Mouse (Mus musculus): ENCODE measurements around the gene Pth2.

DNA sequence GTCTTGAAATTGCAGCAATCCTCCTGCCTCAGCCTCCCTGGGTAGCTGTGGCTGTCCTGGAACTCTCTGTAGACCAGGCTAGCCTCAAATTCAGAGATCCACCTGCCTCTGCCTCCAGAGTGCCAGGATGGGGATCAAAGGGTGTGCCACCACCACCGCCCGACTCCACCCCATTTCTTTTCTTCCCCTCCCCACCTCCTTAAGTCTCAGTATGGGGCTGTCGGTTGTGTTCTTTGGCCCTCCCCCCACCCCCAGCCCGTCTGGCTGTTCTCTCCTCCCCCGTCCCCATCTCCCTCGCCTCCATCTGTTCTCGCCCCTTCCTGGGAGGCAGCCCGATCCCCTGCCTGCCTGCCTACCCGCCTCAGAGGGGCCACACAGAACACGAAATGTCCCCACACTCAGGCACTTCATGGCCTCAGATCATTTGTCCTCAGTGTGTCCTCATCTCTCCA is 13.8 kb upstream of the Pth2 start:
- TF ChIP-seq POLR2A (IDR thresholded peaks at IDR 0.05; ENCODE audit: control insufficient read depth in 1 of 2, insufficient read depth in 1 of 2, low read depth in 1 of 2, low read length in 2 of 2, poor library complexity in 1 of 2) (no peak), CTCF (IDR thresholded peaks at IDR 0.05 in 2 of 3, conservative IDR thresholded peaks at IDR 0.05 in 1 of 3; ENCODE audit: control insufficient read depth in 1 of 3, insufficient read depth in 1 of 3, low read depth in 2 of 3, low read length in 3 of 3, poor library complexity in 1 of 3, severe bottlenecking in 1 of 3) (no peak), SIN3A (IDR thresholded peaks at IDR 0.05; ENCODE audit: low read length) (no peak), ZMIZ1 (IDR thresholded peaks at IDR 0.05; ENCODE audit: low read depth, low read length) (no peak), JUND (IDR thresholded peaks at IDR 0.05; ENCODE audit: low read depth, low read length) (no peak)

Data from MEL (cell line).